Mouse (Mus musculus) myocyte (in vitro differentiated cells): Measurements from ENCODE around the gene Rasgrp2. TPM values are rescaled to one million over a fixed set of nuclear protein-coding genes. Genes with fewer than 3 reads are reported as not detected.

ENCODE experiments used
- H3K27me3 ChIP-seq: one replicate; pipeline ENCODE4 v1.6.1; 2011; ENCODE audit not compliant: control insufficient read depth, insufficient read depth, insufficient read length
- H3K36me3 ChIP-seq: one replicate; pipeline ENCODE4 v1.6.1; 2011; ENCODE audit not compliant: control insufficient read depth, insufficient read depth
- H3K4me2 ChIP-seq: one replicate; pipeline ENCODE4 v1.6.1; 2011; ENCODE audit warnings: low read depth, control low read depth
- H3K4me3 ChIP-seq: one replicate; pipeline ENCODE4 v1.5.1; 2011; ENCODE audit warnings: mild to moderate bottlenecking, control low read depth, moderate library complexity
- H3K79me2 ChIP-seq: one replicate; pipeline ENCODE4 v1.6.1; 2011; ENCODE audit not compliant: control insufficient read depth, insufficient read depth
- H3ac ChIP-seq: one replicate; pipeline ENCODE4 v1.6.1; 2011; ENCODE audit not compliant: control insufficient read depth, insufficient read length
- CEBPB ChIP-seq: IDR thresholded peaks from 2 replicates; pipeline ENCODE4 v1.6.1; 2011; ENCODE audit warnings: mild to moderate bottlenecking, moderate library complexity; ENCODE audit not compliant: poor library complexity, insufficient read depth, severe bottlenecking
- E2F4 ChIP-seq: IDR thresholded peaks from one replicate; pipeline ENCODE4 v1.6.1; 2011; ENCODE audit warnings: mild to moderate bottlenecking, control low read depth, moderate library complexity; ENCODE audit not compliant: insufficient read depth
- MAX ChIP-seq: IDR thresholded peaks from one replicate; pipeline ENCODE4 v1.6.1; 2011; ENCODE audit warnings: low read depth, mild to moderate bottlenecking, control low read depth
- MYOD1 ChIP-seq, 3 experiments: IDR thresholded peaks; one replicate each; pipeline ENCODE4 v1.6.1; 2011; ENCODE audit warnings: control low read depth in 2 of 3, low read depth in 2 of 3, mild to moderate bottlenecking in 2 of 3, moderate library complexity in 1 of 3; ENCODE audit not compliant: insufficient read length in 2 of 3, control insufficient read depth in 1 of 3
- MYOG ChIP-seq, 3 experiments: IDR thresholded peaks; one replicate each; pipeline ENCODE4 v1.6.1; 2011; ENCODE audit warnings: control low read depth in 2 of 3, low read depth in 2 of 3, mild to moderate bottlenecking in 2 of 3; ENCODE audit not compliant: insufficient read length in 2 of 3, control insufficient read depth in 1 of 3, insufficient read depth in 1 of 3
- POLR2A ChIP-seq: IDR thresholded peaks from one replicate; pipeline ENCODE4 v1.6.1; 2011; ENCODE audit warnings: low read depth, mild to moderate bottlenecking, control low read depth, moderate library complexity; ENCODE audit not compliant: insufficient read length
- POLR2AphosphoS2 ChIP-seq: IDR thresholded peaks from one replicate; pipeline ENCODE4 v1.6.1; 2011; ENCODE audit warnings: low read depth, control low read depth; ENCODE audit not compliant: insufficient read length
- REST ChIP-seq: IDR thresholded peaks from one replicate; pipeline ENCODE4 v1.6.1; 2011; ENCODE audit warnings: mild to moderate bottlenecking, control low read depth, moderate library complexity; ENCODE audit not compliant: insufficient read depth, insufficient read length
- SRF ChIP-seq: IDR thresholded peaks from one replicate; pipeline ENCODE4 v1.6.1; 2011; ENCODE audit warnings: low read depth; ENCODE audit not compliant: control insufficient read depth, insufficient read length
- TCF12 ChIP-seq: IDR thresholded peaks from one replicate; pipeline ENCODE4 v1.6.1; 2011; ENCODE audit warnings: mild to moderate bottlenecking, control low read depth; ENCODE audit not compliant: poor library complexity, insufficient read depth, severe bottlenecking
- TCF3 ChIP-seq: IDR thresholded peaks from one replicate; pipeline ENCODE4 v1.6.1; 2011; ENCODE audit warnings: low read depth, control low read depth; ENCODE audit not compliant: insufficient read length
- USF1 ChIP-seq: IDR thresholded peaks from one replicate; pipeline ENCODE4 v1.6.1; 2011; ENCODE audit warnings: low read depth, mild to moderate bottlenecking, control low read depth, moderate library complexity
- polyA plus RNA-seq: library from polyadenylated mRNA; unstranded; fragments of >200 nt; fragmentation: generic; extraction: Trizol; gene quantifications from one replicate; pipeline ENCODE4 v1.2.1, GENCODE M21; 2012; ENCODE audit warnings: missing spikeins

Gene Rasgrp2
- polyA plus RNA-seq, 1 experiment: 8.0 TPM

- no peak overlapping the region for H3K4me2 ChIP-seq
- no peaks in the 10 kb centered on the region for H3K36me3 ChIP-seq
- TF ChIP-seq MYOD1 (IDR thresholded peaks at IDR 0.05; ENCODE audit: control insufficient read depth in 1 of 3, insufficient read length in 2 of 3, low read depth in 2 of 3) (no peak), USF1 (no peak), MYOG (IDR thresholded peaks at IDR 0.05; ENCODE audit: control insufficient read depth in 1 of 3, insufficient read depth in 1 of 3, insufficient read length in 2 of 3, low read depth in 2 of 3) (no peak), MAX (no peak), POLR2AphosphoS2 (no peak), TCF3 (no peak), REST (no peak), CEBPB (no peak), SRF (no peak), TCF12 (no peak), E2F4 (no peak)
- H3K27me3 ChIP-seq: peaks cover 67% of the 10 kb centered on the region
- no peaks in the 10 kb centered on the region for H3K79me2 ChIP-seq
- no peak overlapping the region for H3K4me3 ChIP-seq
- H3ac ChIP-seq: no peak overlapping the region
Observed at GRCm38 (mm10) chr19:6424137-6424881, 25.2 kb downstream of the Rasgrp2 start.

GRCm38 (mm10) chr19:6425595-6425994 lies 26.5 kb downstream of the Rasgrp2 start:
- peaks cover 67% of the 10 kb centered on the region for H3K27me3 ChIP-seq
- H3ac ChIP-seq: no peak overlapping the region
- no peaks in the 10 kb centered on the region for H3K36me3 ChIP-seq
- no peak overlapping the region for H3K4me3 ChIP-seq
- no peak overlapping the region for H3K4me2 ChIP-seq
- no peaks in the 10 kb centered on the region for H3K79me2 ChIP-seq
- no peak for TF ChIP-seq CEBPB
- no peak for TF ChIP-seq TCF3
- TF ChIP-seq POLR2AphosphoS2: no peak
- no peak for TF ChIP-seq SRF
- no peak for TF ChIP-seq MAX
- TF ChIP-seq TCF12: no peak
- TF ChIP-seq POLR2A: no peak
- no peak for TF ChIP-seq MYOD1 (IDR thresholded peaks at IDR 0.05; ENCODE audit: control insufficient read depth in 1 of 3, insufficient read length in 2 of 3, low read depth in 2 of 3)
- no peak for TF ChIP-seq E2F4
- no peak for TF ChIP-seq USF1
- no peak for TF ChIP-seq REST
- TF ChIP-seq MYOG (IDR thresholded peaks at IDR 0.05; ENCODE audit: control insufficient read depth in 1 of 3, insufficient read depth in 1 of 3, insufficient read length in 2 of 3, low read depth in 2 of 3): no peak

- H3K79me2 ChIP-seq: no peaks in the 10 kb centered on the region
- no peak overlapping the region for H3ac ChIP-seq
- no peak overlapping the region for H3K4me2 ChIP-seq
- no peak overlapping the region for H3K4me3 ChIP-seq
- TF ChIP-seq USF1 (no peak), REST (peak; percentile 80)
- no peaks in the 10 kb centered on the region for H3K36me3 ChIP-seq
- peaks cover 69% of the 10 kb centered on the region for H3K27me3 ChIP-seq
Observed at GRCm38 (mm10) chr19:6426703-6427500, 27.8 kb downstream of the Rasgrp2 start.

- Histone ChIP-seq H3ac (no peak overlapping the region), H3K36me3 (no peaks in the 10 kb centered on the region), H3K4me2 (no peak overlapping the region), H3K4me3 (no peak overlapping the region), H3K27me3 (peaks cover 72% of the 10 kb centered on the region), H3K79me2 (no peaks in the 10 kb centered on the region)
- no peak for TF ChIP-seq POLR2A
- no peak for TF ChIP-seq POLR2AphosphoS2
- TF ChIP-seq REST: no peak
Observed at GRCm38 (mm10) chr19:6427653-6428434, 28.7 kb downstream of the Rasgrp2 start.
